Mouse (Mus musculus) spleen, postnatal 4 days (tissue): ENCODE measurements around the gene Rnf157.
A peak's percentile ranks its signal among the peaks of the same experiment; 100 is the strongest.

Experiments used
- DNase-seq, 2 experiments: peaks; one replicate each; pipeline ENCODE4 v3.0.0; 2022; ENCODE audit warnings: low spot score in 2 of 2

Rnf157 gene

GRCm38 (mm10) chr11:116412904-116413630 is at the start of gene Rnf157:
TSS of gene Rnf157 (minus strand) at chr11:116413032.
- DNase-seq, result peak; percentile 77 to 89

GRCm38 (mm10) chr11:116459786-116460185 is 47.0 kb upstream of the Rnf157 start:
- DNase-seq, result no peak

DNA sequence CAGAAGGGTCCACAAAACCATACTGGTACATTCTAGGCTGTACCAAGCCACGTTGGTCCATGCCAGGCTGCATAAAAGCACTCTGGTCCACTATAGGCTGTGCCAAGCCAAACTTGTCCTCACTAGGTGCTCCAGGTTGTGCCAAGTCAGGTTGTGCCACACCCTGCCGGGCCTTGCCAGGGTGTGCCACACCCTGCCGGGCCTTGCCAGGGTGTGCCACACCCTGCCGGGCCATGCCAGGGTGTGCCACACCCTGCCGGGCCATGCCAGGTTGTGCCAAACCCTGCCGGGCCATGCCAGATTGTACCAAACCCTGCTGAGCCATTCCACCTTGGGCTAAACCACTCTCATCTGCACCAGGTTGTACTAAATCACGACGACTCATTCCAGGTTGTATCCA is 43.4 kb upstream of the Rnf157 start:
- DNase-seq, result no peak

DNA sequence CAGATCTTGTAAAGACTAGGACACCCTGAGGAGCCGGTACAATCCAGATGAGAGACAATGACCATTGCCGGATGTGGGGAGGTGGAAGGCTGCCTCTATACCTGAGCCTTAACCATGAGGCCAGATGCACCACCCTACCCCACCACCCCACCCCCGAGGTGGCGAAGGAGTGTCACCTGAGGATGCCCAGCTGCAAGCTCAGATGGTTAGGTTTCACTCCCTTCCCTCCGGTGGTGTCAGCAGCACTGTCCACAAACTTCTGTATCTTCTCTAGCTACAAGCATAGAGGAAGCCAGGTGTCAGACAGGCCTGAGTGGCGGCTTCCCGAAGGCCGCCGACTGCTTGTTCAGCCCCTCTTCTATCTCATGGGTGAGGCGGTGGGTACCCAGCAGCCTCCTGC is 41.1 kb upstream of the Rnf157 start:
- DNase-seq, result no peak

- no peak for DNase-seq
These were observed 36.5 kb upstream of the Rnf157 start for GRCm38 (mm10) chr11:116449341-116449740.

DNA sequence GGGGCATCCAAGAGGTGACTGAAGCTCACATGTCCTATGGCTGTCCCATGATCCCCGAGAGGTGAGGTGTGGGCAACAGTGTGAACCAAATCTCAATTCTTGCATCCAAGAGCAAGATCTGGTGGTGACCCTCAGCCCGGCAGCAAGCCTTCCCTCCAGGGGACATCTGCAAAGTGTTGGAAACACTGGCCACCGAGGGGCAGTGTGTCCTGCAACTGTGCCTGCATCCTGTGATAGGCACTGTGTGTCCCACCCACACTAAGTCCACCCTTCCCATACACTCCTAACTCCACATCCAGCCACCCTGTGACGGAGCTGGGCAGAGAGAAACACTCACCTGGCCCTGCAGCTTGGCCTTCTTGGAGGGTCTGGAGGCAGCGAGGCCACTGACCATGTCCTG is 35.0 kb upstream of the Rnf157 start:
- no peak for DNase-seq

GRCm38 (mm10) chr11:116446308-116446887 is 33.6 kb upstream of the Rnf157 start:
- DNase-seq, result no peak

GRCm38 (mm10) chr11:116445596-116446307 is 32.9 kb upstream of the Rnf157 start:
- peak; percentile 93 to 99 for DNase-seq

- no peak for DNase-seq
These were observed 31.1 kb upstream of the Rnf157 start for GRCm38 (mm10) chr11:116443935-116444334.

DNA sequence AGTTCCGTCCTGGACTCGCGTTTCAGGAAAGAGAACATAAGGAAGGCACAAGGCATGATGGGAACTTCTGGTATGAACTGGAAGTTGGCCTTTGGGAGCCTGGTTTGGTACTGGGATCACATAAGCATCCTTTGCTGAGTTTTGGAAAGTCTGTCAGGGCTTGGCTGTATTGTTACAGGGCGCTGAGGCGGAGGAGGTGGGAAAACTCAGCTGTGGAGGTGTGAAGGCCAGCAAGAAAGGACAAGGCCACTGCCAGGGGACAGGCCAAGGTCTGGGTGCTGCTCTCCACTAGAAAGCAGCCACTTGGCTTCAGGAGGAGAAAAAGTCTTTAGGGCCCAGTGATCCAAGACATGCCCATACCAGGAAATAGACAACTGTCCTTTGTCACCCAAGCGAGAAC is 30.5 kb upstream of the Rnf157 start:
- no peak for DNase-seq

- no peak for DNase-seq
These were observed 30.0 kb upstream of the Rnf157 start for GRCm38 (mm10) chr11:116442867-116443177.

DNA sequence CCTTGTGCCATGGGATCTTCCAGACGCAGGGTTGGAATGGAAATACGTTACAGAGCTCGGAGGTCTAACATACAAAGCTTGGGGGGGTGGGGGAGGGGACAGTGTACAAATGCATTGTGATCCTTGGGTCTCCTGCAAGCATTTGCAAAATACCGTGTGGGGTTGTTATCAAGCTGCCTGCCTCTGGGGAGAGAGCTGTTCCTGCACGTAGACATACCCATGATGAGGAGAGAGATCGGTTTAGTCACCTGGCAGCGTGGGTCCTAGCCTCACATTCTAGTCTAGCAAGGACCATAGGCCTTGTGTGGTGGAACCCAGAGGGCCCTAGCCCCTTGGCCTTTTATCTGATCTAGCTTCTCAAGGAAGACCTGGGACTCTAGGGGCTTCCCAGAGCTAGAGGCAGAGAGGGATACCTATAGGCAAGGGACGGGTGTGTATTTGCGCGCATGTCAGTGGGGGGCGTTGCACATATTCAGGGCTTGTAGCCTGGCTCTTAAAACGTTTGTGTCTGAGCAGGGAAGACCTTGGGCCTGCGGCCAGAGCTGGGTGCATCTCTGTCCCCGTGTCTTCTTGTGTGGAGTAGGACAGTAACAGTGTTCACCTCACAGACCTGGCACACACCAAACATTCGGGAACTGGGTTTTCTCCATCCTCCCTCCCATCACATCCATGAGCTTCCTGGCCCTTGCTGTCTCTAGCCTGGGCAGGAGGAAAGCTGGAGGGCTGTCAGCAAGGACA is 29.5 kb upstream of the Rnf157 start:
- no peak for DNase-seq

DNA sequence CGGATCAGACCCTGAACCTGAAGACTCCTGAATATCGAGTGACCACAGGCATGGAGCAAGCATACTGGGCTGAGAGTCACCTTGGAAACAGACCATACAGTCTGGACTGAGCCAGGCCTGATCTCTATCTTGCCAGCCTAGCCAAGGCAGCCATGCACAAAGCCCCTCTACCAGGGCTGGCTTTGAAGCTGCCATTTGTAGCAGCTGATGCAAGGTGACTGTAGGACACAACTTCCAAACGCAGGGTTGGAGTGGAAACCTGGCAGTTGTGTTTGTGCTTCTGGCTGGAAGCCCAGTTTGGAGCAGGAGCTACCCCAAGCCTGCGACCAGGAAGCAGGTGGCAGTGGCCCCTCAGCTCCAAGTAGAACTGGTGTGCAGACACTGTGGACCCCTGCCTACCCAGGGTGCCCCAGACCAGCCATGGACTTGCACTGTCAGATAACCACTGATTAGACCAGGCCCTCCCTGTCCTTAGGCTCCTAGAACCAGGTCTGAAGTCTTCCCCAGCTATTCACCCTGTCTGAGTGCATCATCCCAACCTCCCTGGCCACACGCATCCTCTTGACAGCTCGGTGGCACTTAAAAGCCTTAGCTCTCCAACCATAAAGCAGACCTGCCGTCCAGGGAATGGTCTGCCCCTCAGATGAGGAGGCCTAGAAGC is 27.7 kb upstream of the Rnf157 start:
- no peak for DNase-seq

DNA sequence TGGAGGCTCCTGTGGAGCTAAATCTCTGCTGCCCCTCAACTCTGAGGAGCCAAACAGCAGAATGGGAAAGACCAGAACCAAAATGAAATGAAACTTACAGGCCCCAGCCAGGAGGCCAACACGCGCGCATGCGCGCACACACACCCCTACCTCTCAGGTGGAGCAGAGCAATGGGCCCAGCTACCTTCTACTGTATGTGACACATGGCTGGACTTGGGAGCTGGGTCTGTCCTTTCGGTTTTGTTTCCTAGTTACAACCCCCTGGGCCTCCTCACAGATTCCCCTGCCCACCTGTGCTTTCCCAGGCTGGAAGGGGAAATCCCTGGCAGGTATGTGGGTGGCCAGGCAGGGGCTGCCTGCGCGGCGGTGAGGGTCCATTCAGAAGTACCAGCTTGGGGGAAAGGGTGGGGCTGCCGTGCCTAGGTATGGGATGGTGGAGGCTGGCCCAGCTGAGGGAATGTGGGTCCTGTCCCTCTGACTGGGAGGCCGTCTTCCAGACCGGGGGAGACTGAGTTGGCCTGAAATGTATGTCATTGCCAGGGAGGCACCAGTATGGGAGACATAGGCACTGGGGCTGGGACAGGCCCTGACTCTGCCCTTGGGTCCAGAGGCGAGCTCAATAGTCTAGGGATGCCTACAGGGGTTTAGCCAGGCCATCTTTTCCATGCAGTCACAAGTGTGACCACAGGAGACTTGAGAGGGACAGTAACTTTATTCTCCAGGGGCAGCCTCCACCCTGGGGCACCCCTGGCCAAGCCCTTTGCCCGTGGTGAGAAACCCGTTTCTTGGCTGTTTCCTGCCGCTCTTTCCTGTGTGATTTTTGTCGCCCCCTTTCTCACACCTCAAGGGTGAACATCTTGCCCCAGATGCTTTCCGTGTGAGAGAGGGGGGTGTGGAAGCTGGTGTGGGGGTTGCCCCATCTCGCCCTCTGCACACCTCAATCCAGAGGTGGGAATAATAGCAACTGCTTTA is 26.7 kb upstream of the Rnf157 start:
- no peak for DNase-seq

- DNase-seq, result no peak
These were observed 24.7 kb upstream of the Rnf157 start for GRCm38 (mm10) chr11:116437541-116437940.

DNA sequence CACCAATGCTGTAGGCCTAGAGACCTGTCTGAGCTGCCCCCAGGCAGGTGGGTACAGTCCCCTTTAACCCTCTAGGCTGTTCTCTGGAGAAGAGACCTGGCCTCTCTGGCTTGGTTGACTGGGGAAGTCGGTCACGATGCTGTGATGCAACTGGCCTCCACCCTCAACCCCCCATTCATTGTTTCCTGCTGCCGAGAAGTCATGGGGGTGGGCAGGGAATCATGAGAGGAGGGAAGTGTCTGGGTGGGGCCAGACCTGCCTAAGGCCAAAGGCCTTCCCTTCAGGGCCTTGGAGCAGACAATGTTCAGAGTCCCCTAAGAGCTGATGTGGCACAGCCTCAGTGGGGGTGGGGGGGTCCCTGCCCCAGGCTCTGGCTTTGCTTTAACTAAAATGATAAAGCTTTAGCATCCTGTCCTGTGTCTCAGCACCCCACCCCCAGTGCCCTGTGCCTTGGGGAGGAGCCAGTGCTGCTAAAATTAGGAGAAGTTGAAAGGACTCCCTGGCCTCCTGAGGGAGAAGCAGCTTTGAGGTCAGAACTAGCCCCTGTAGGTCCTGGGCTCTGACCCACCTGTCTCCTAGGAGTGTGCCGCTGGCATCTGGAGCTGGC is 24.0 kb upstream of the Rnf157 start:
- peak; percentile 50 to 70 for DNase-seq

GRCm38 (mm10) chr11:116435992-116436724 is 23.3 kb upstream of the Rnf157 start:
- no peak for DNase-seq

GRCm38 (mm10) chr11:116434967-116435752 is 22.3 kb upstream of the Rnf157 start:
- DNase-seq, result no peak
